Mouse (Mus musculus): Measurements from ENCODE around the gene Acot11.

DNA sequence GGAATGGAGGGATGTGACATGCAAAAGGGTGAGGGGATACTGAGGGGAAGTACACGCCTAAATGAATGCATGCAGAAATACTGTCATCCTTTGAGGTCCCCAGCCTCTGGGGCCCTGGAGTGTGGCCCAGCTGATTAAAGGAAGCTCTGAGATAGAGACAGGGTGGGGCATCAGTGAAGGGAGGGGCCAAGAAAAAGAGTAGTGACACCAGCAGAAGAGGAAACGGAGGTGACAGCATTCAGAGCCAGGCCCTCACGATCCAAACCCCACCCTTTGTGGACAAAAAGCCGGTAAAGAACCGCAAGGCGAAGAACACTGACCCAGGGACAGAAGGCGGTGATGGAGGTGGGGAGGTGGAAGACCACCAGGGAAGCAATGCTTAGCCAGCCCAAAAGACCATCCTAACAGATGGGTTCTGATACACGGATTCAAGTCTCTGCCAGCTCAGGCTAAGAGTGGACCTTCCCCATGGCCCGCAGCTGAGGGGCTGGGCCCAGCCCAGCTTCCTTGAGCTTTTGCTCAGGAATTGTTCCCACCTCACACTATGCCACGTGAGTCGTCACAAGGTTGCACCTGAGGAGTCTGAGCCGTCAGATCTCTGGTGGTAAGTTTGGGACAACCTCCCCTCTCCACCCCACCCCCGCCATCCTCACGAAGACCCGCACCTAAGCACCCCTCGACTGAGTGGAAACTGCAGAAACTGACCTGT lies 443 bp downstream of the Acot11 start:
- no peak for TF ChIP-seq GATA1 (IDR thresholded peaks at IDR 0.05; ENCODE audit: borderline replicate concordance, low read length)
- TF ChIP-seq FLI1 (IDR thresholded peaks at IDR 0.05; ENCODE audit: low read length): no peak

Data from megakaryocyte, embryonic 14.5 days (primary cell).